Mouse (Mus musculus) regulatory T cell (primary cell): Measurements from ENCODE around the gene Erg.

ENCODE experiments used
- in situ Hi-C: fragments of 300-600 bp; cut with MboI, MseI; formaldehyde crosslinking; loops from one replicate; pipeline ENCODE4 v1.15.1; 2025; ENCODE audit warnings: high pct_unique_total_duplicates

Erg gene

GRCm38 (mm10) chr16:95585541-95586310 lies 667 bp downstream of the Erg start:
- in situ Hi-C loops = no loop called here

GRCm38 (mm10) chr16:95584751-95585528 lies 1.5 kb downstream of the Erg start:
- in situ Hi-C loops = no loop called here

GRCm38 (mm10) chr16:95579289-95579688 lies 7.1 kb downstream of the Erg start:
- in situ Hi-C loops = loop anchor here (10.0 kb wide), 1 partner anchor 234 kb away; no protein-coding TSS in a partner anchor

- in situ Hi-C loops = loop anchor here (10.0 kb wide), 1 partner anchor 228 kb away; no protein-coding TSS in a partner anchor
These were observed 13.2 kb downstream of the Erg start for GRCm38 (mm10) chr16:95573163-95573562.

GRCm38 (mm10) chr16:95570616-95571015 lies 15.8 kb downstream of the Erg start:
- in situ Hi-C loops = loop anchor here (10.0 kb wide), 1 partner anchor 226 kb away; no protein-coding TSS in a partner anchor

GRCm38 (mm10) chr16:95556834-95557233 lies 29.6 kb downstream of the Erg start:
- in situ Hi-C loops = no loop called here

- in situ Hi-C loops = no loop called here
These were observed 33.3 kb downstream of the Erg start for GRCm38 (mm10) chr16:95553136-95553535.

- in situ Hi-C loops = no loop called here
These were observed 33.9 kb downstream of the Erg start for GRCm38 (mm10) chr16:95552495-95552894.

- in situ Hi-C loops = no loop called here
These were observed 35.9 kb downstream of the Erg start for GRCm38 (mm10) chr16:95550496-95550895.

- in situ Hi-C loops = loop anchor here (10.0 kb wide), 1 partner anchor 60 kb away; no protein-coding TSS in a partner anchor
These were observed 41.6 kb downstream of the Erg start for GRCm38 (mm10) chr16:95544753-95545152.

- in situ Hi-C loops = loop anchor here (10.0 kb wide), 1 partner anchor 59 kb away; no protein-coding TSS in a partner anchor
These were observed 42.9 kb downstream of the Erg start for GRCm38 (mm10) chr16:95543471-95543870.

GRCm38 (mm10) chr16:95535151-95535550 lies 51.2 kb downstream of the Erg start:
- in situ Hi-C loops = no loop called here

- in situ Hi-C loops = no loop called here
These were observed 53.9 kb downstream of the Erg start for GRCm38 (mm10) chr16:95532387-95533077.

- in situ Hi-C loops = no loop called here
These were observed 58.8 kb downstream of the Erg start for GRCm38 (mm10) chr16:95527561-95527960.

- in situ Hi-C loops = no loop called here
These were observed 66.9 kb downstream of the Erg start for GRCm38 (mm10) chr16:95519520-95519919.

GRCm38 (mm10) chr16:95506051-95506450 lies 80.3 kb downstream of the Erg start:
- in situ Hi-C loops = no loop called here

GRCm38 (mm10) chr16:95496582-95497300 lies 89.7 kb downstream of the Erg start:
- in situ Hi-C loops = no loop called here

GRCm38 (mm10) chr16:95494108-95494507 lies 92.3 kb downstream of the Erg start:
- in situ Hi-C loops = no loop called here

- in situ Hi-C loops = no loop called here
These were observed 93.1 kb downstream of the Erg start for GRCm38 (mm10) chr16:95493336-95493735.

GRCm38 (mm10) chr16:95492146-95492545 lies 94.2 kb downstream of the Erg start:
- in situ Hi-C loops = no loop called here

- in situ Hi-C loops = no loop called here
These were observed 96.0 kb downstream of the Erg start for GRCm38 (mm10) chr16:95490386-95490785.
